Mouse (Mus musculus) midbrain, embryonic 16.5 days (tissue): ENCODE measurements around the gene Otogl. TPM values are rescaled to one million over a fixed set of nuclear protein-coding genes. Genes with fewer than 3 reads are reported as not detected.

Source experiments
- ATAC-seq: fragments of 200-750 bp; cut with Nextera tagmentation; 2 replicates; pipeline ENCODE4 v1.8.0; 2017; ENCODE audit warnings: moderate TSS enrichment
- H3K27ac ChIP-seq: fragments of 300-500 bp; sonication (generic); 2 replicates; pipeline ENCODE4 v1.5.1; 2014; ENCODE audit warnings: mild to moderate bottlenecking, low read length, mixed read lengths
- H3K27me3 ChIP-seq: fragments of 300-500 bp; sonication (generic); 2 replicates; pipeline ENCODE4 v1.6.1; 2014; ENCODE audit warnings: low read depth, low read length, mixed read lengths; ENCODE audit not compliant: control insufficient read depth, insufficient read depth
- H3K36me3 ChIP-seq: fragments of 300-500 bp; sonication (generic); 2 replicates; pipeline ENCODE4 v1.6.1; 2014; ENCODE audit warnings: mild to moderate bottlenecking, low read length, moderate library complexity, mixed read lengths; ENCODE audit not compliant: control insufficient read depth, insufficient read depth
- H3K4me1 ChIP-seq: fragments of 300-500 bp; sonication (generic); 2 replicates; pipeline ENCODE4 v1.6.1; 2014; ENCODE audit warnings: mild to moderate bottlenecking, low read length, mixed read lengths; ENCODE audit not compliant: control insufficient read depth, insufficient read depth
- H3K4me2 ChIP-seq: fragments of 300-500 bp; sonication (generic); 2 replicates; pipeline ENCODE4 v1.6.1; 2014; ENCODE audit warnings: mild to moderate bottlenecking, low read length, mixed read lengths
- H3K4me3 ChIP-seq: fragments of 300-500 bp; sonication (generic); 2 replicates; pipeline ENCODE4 v1.5.1; 2014; ENCODE audit warnings: low read depth, mild to moderate bottlenecking, low read length, moderate library complexity, mixed read lengths
- H3K9ac ChIP-seq: fragments of 300-500 bp; sonication (generic); 2 replicates; pipeline ENCODE4 v1.6.1; 2014; ENCODE audit warnings: low read depth, low read length, mixed read lengths
- H3K9me3 ChIP-seq: fragments of 300-500 bp; sonication (generic); replicated peaks from 2 replicates; pipeline ENCODE4 v1.6.1; 2014; ENCODE audit warnings: mild to moderate bottlenecking, low read length, mixed read lengths; ENCODE audit not compliant: control insufficient read depth, poor library complexity, severe bottlenecking
- WGBS: fragments of 180-500 bp; shearing (Covaris S2); extraction: QIAGEN DNeasy Blood & Tissue Kit; methylation state at CpG from one replicate; pipeline ENCODE4 v1.1.7; 2014; 5-methylcytosine and 5-hydroxymethylcytosine counted together
- polyA plus RNA-seq: library from polyadenylated mRNA; unstranded; fragments of >200 nt; fragmentation: Nextera tagmentation; extraction: Ambion mirVana; gene quantifications from 2 replicates; pipeline ENCODE4 v1.2.1, GENCODE M21; 2015

Otogl gene
- polyA plus RNA-seq, 1 experiment from 2014 or later: 0.04 TPM

- H3K4me2 ChIP-seq: no peak overlapping the region
- no peaks in the 10 kb centered on the region for H3K9me3 ChIP-seq
- no peak overlapping the region for H3K4me3 ChIP-seq
- WGBS: 12% methylated on average over 1 of the region's 1 CpGs
- no peak overlapping the region for H3K9ac ChIP-seq
- ATAC-seq: no peak
- no peak overlapping the region for H3K27ac ChIP-seq
- no peaks in the 10 kb centered on the region for H3K27me3 ChIP-seq
- no peaks in the 10 kb centered on the region for H3K36me3 ChIP-seq
- no peaks in the 10 kb centered on the region for H3K4me1 ChIP-seq
Measured at GRCm38 (mm10) chr10:107922750-107923149, 10.8 kb upstream of the Otogl start.

- H3K9ac ChIP-seq: no peak overlapping the region
- WGBS: 66% methylated on average over 1 of the region's 1 CpGs
- no peak overlapping the region for H3K4me3 ChIP-seq
- H3K27ac ChIP-seq: no peak overlapping the region
- H3K36me3 ChIP-seq: no peaks in the 10 kb centered on the region
- ATAC-seq: no peak
- no peaks in the 10 kb centered on the region for H3K9me3 ChIP-seq
- no peaks in the 10 kb centered on the region for H3K4me1 ChIP-seq
- H3K4me2 ChIP-seq: no peak overlapping the region
- no peaks in the 10 kb centered on the region for H3K27me3 ChIP-seq
Measured at GRCm38 (mm10) chr10:107921549-107921948, 9.6 kb upstream of the Otogl start.

- no peak for ATAC-seq
- Histone ChIP-seq H3K9me3 (no peaks in the 10 kb centered on the region), H3K27me3 (no peaks in the 10 kb centered on the region), H3K9ac (no peak overlapping the region), H3K36me3 (no peaks in the 10 kb centered on the region), H3K4me1 (no peaks in the 10 kb centered on the region), H3K4me2 (no peak overlapping the region), H3K4me3 (no peak overlapping the region), H3K27ac (no peak overlapping the region)
- WGBS: 91% methylated on average over 1 of the region's 1 CpGs
Measured at GRCm38 (mm10) chr10:107921134-107921533, 9.2 kb upstream of the Otogl start.

- Histone ChIP-seq H3K9ac (no peak overlapping the region), H3K36me3 (no peaks in the 10 kb centered on the region), H3K27ac (no peak overlapping the region), H3K4me2 (no peak overlapping the region), H3K9me3 (no peaks in the 10 kb centered on the region; the same call in 1 of the 2 replicates), H3K4me1 (no peaks in the 10 kb centered on the region), H3K27me3 (no peaks in the 10 kb centered on the region), H3K4me3 (no peak overlapping the region)
- WGBS: 83% methylated on average over 2 of the region's 2 CpGs
- no peak for ATAC-seq
Measured at GRCm38 (mm10) chr10:107913013-107913412, 1.1 kb upstream of the Otogl start.

GRCm38 (mm10) chr10:107906453-107906852 is 5.5 kb downstream of the Otogl start:
- H3K27ac ChIP-seq: no peak overlapping the region

GRCm38 (mm10) chr10:107905274-107906034 is 6.5 kb downstream of the Otogl start:
- whole genome bisulfite sequencing: 91% methylated on average over 7 of the region's 7 CpGs
- H3K27ac ChIP-seq: no peak overlapping the region
- H3K27me3 ChIP-seq: no peaks in the 10 kb centered on the region
- no peak overlapping the region for H3K4me3 ChIP-seq
- no peaks in the 10 kb centered on the region; the same call in 1 of the 2 replicates for H3K9me3 ChIP-seq
- H3K4me2 ChIP-seq: no peak overlapping the region
- H3K36me3 ChIP-seq: no peaks in the 10 kb centered on the region
- no peak overlapping the region for H3K9ac ChIP-seq
- H3K4me1 ChIP-seq: no peaks in the 10 kb centered on the region
- no peak for ATAC-seq

More at GRCm38 (mm10) chr10:107906453-107906852, 5.5 kb downstream of the Otogl start:
- H3K4me3 ChIP-seq: no peak overlapping the region
- no peak overlapping the region for H3K4me2 ChIP-seq
- H3K9me3 ChIP-seq: no peaks in the 10 kb centered on the region; the same call in 1 of the 2 replicates
- no peak overlapping the region for H3K9ac ChIP-seq
- no peaks in the 10 kb centered on the region for H3K27me3 ChIP-seq
- no peak for ATAC-seq
- H3K4me1 ChIP-seq: no peaks in the 10 kb centered on the region
- WGBS: 68% methylated on average over 10 of the region's 10 CpGs
- no peaks in the 10 kb centered on the region for H3K36me3 ChIP-seq

- H3K4me3 ChIP-seq: no peak overlapping the region
- no peaks in the 10 kb centered on the region for H3K36me3 ChIP-seq
- H3K4me1 ChIP-seq: no peaks in the 10 kb centered on the region
- H3K27ac ChIP-seq: no peak overlapping the region
- no peaks in the 10 kb centered on the region for H3K27me3 ChIP-seq
- H3K9ac ChIP-seq: no peak overlapping the region
- WGBS: 81% methylated on average over 8 of the region's 8 CpGs
- no peak overlapping the region for H3K4me2 ChIP-seq
- ATAC-seq: no peak
- H3K9me3 ChIP-seq: no peaks in the 10 kb centered on the region
Measured at GRCm38 (mm10) chr10:107901958-107902357, 10.0 kb downstream of the Otogl start.

GRCm38 (mm10) chr10:107901204-107901879 is 10.6 kb downstream of the Otogl start:
- Histone ChIP-seq H3K4me1 (no peaks in the 10 kb centered on the region), H3K36me3 (no peaks in the 10 kb centered on the region), H3K4me3 (no peak overlapping the region), H3K9me3 (no peaks in the 10 kb centered on the region), H3K27ac (no peak overlapping the region), H3K9ac (no peak overlapping the region), H3K27me3 (no peaks in the 10 kb centered on the region), H3K4me2 (no peak overlapping the region)
- WGBS: 64% methylated on average over 13 of the region's 13 CpGs
- ATAC-seq: no peak

GRCm38 (mm10) chr10:107899946-107900345 is 12.0 kb downstream of the Otogl start:
- WGBS: 88% methylated on average over 6 of the region's 6 CpGs
- Histone ChIP-seq H3K27ac (no peak overlapping the region), H3K9ac (no peak overlapping the region), H3K9me3 (no peaks in the 10 kb centered on the region), H3K4me2 (no peak overlapping the region), H3K4me1 (no peaks in the 10 kb centered on the region), H3K27me3 (no peaks in the 10 kb centered on the region), H3K36me3 (no peaks in the 10 kb centered on the region), H3K4me3 (no peak overlapping the region)
- no peak for ATAC-seq
